Mouse (Mus musculus): ENCODE measurements around the gene AL732309.1. TPM values are rescaled to one million over a fixed set of nuclear protein-coding genes. Genes with fewer than 3 reads are reported as not detected.

The AL732309.1 gene
- 7.0 and 7.9 TPM in 2 replicates for polyA plus RNA-seq (2012; rRNA removed)

- H3K36me3 ChIP-seq (ENCODE audit: control insufficient read depth, insufficient read depth, low read length) = no peaks in the 10 kb centered on the region; the same call in 1 of the 2 replicates
- TF ChIP-seq CTCF (IDR thresholded peaks at IDR 0.05; ENCODE audit: control insufficient read depth, insufficient read depth, insufficient replicate concordance, low read depth, low read length) = no peak
- no peak for TF ChIP-seq POLR2A (IDR thresholded peaks at IDR 0.05; ENCODE audit: control insufficient read depth, low read depth, low read length)
Measured at GRCm38 (mm10) chr2:25246183-25247072, at the start of gene AL732309.1. AL732309.1 (minus strand) TSS chr2:25246863.

GRCm38 (mm10) chr2:25293706-25294105, 47.0 kb upstream of the AL732309.1 start:
- no peak overlapping the region for H3K4me3 ChIP-seq (ENCODE audit: control insufficient read depth, low read depth, low read length)
- no peaks in the 10 kb centered on the region for H3K27me3 ChIP-seq (ENCODE audit: control insufficient read depth, insufficient read depth, low read length)
- H3K36me3 ChIP-seq (ENCODE audit: control insufficient read depth, insufficient read depth, low read length) = no peaks in the 10 kb centered on the region
- peaks cover 5% of the 10 kb centered on the region for H3K4me1 ChIP-seq (ENCODE audit: control insufficient read depth, insufficient read depth, low read length)
- H3K27ac ChIP-seq (ENCODE audit: control insufficient read depth, insufficient read depth, low read depth, low read length) = no peak overlapping the region
- no peak for TF ChIP-seq POLR2A (IDR thresholded peaks at IDR 0.05; ENCODE audit: control insufficient read depth, low read depth, low read length)
- no peak for TF ChIP-seq CTCF (IDR thresholded peaks at IDR 0.05; ENCODE audit: control insufficient read depth, insufficient read depth, insufficient replicate concordance, low read depth, low read length)

More at GRCm38 (mm10) chr2:25246183-25247072, at the start of gene AL732309.1:
- Histone ChIP-seq H3K4me1 (ENCODE audit: control insufficient read depth, insufficient read depth, low read length) (peaks cover 11% of the 10 kb centered on the region), H3K4me3 (ENCODE audit: control insufficient read depth, low read depth, low read length) (no peak within 1 kb of the TSS), H3K27me3 (ENCODE audit: control insufficient read depth, insufficient read depth, low read length) (no peaks in the 10 kb centered on the region), H3K27ac (ENCODE audit: control insufficient read depth, insufficient read depth, low read depth, low read length) (no peak within 1 kb of the TSS)

- no peaks in the 10 kb centered on the region for H3K36me3 ChIP-seq (ENCODE audit: control insufficient read depth, insufficient read depth, low read length)
- no peak overlapping the region for H3K27ac ChIP-seq (ENCODE audit: control insufficient read depth, insufficient read depth, low read depth, low read length)
- peak; percentile 58; the same call in 1 of the 2 replicates for TF ChIP-seq CTCF (IDR thresholded peaks at IDR 0.05; ENCODE audit: control insufficient read depth, insufficient read depth, insufficient replicate concordance, low read depth, low read length)
- no peak for TF ChIP-seq POLR2A (IDR thresholded peaks at IDR 0.05; ENCODE audit: control insufficient read depth, low read depth, low read length)
- peaks cover 8% of the 10 kb centered on the region for H3K4me1 ChIP-seq (ENCODE audit: control insufficient read depth, insufficient read depth, low read length)
- no peaks in the 10 kb centered on the region for H3K27me3 ChIP-seq (ENCODE audit: control insufficient read depth, insufficient read depth, low read length)
- H3K4me3 ChIP-seq (ENCODE audit: control insufficient read depth, low read depth, low read length) = peak overlapping the region; percentile 41
Measured at GRCm38 (mm10) chr2:25292856-25293255, 46.2 kb upstream of the AL732309.1 start.

- no peak overlapping the region for H3K27ac ChIP-seq (ENCODE audit: control insufficient read depth, insufficient read depth, low read depth, low read length)
- TF ChIP-seq CTCF (IDR thresholded peaks at IDR 0.05; ENCODE audit: control insufficient read depth, insufficient read depth, insufficient replicate concordance, low read depth, low read length) (no peak), POLR2A (IDR thresholded peaks at IDR 0.05; ENCODE audit: control insufficient read depth, low read depth, low read length) (no peak)
- H3K4me3 ChIP-seq (ENCODE audit: control insufficient read depth, low read depth, low read length) = peak overlapping the region; percentile 76
- no peaks in the 10 kb centered on the region for H3K27me3 ChIP-seq (ENCODE audit: control insufficient read depth, insufficient read depth, low read length)
- no peaks in the 10 kb centered on the region for H3K36me3 ChIP-seq (ENCODE audit: control insufficient read depth, insufficient read depth, low read length)
- H3K4me1 ChIP-seq (ENCODE audit: control insufficient read depth, insufficient read depth, low read length) = peaks cover 8% of the 10 kb centered on the region
Measured at GRCm38 (mm10) chr2:25292054-25292544, 45.4 kb upstream of the AL732309.1 start.

GRCm38 (mm10) chr2:25291184-25292053, 44.8 kb upstream of the AL732309.1 start:
- TF ChIP-seq CTCF (IDR thresholded peaks at IDR 0.05; ENCODE audit: control insufficient read depth, insufficient read depth, insufficient replicate concordance, low read depth, low read length) (no peak), POLR2A (IDR thresholded peaks at IDR 0.05; ENCODE audit: control insufficient read depth, low read depth, low read length) (no peak)
- peaks cover 8% of the 10 kb centered on the region for H3K4me1 ChIP-seq (ENCODE audit: control insufficient read depth, insufficient read depth, low read length)
- no peaks in the 10 kb centered on the region for H3K36me3 ChIP-seq (ENCODE audit: control insufficient read depth, insufficient read depth, low read length)
- H3K4me3 ChIP-seq (ENCODE audit: control insufficient read depth, low read depth, low read length) = peak overlapping the region; percentile 76
- no peak overlapping the region for H3K27ac ChIP-seq (ENCODE audit: control insufficient read depth, insufficient read depth, low read depth, low read length)
- H3K27me3 ChIP-seq (ENCODE audit: control insufficient read depth, insufficient read depth, low read length) = no peaks in the 10 kb centered on the region

- Histone ChIP-seq H3K27me3 (ENCODE audit: control insufficient read depth, insufficient read depth, low read length) (no peaks in the 10 kb centered on the region), H3K4me1 (ENCODE audit: control insufficient read depth, insufficient read depth, low read length) (peaks cover 8% of the 10 kb centered on the region)
- TF ChIP-seq CTCF (IDR thresholded peaks at IDR 0.05; ENCODE audit: control insufficient read depth, insufficient read depth, insufficient replicate concordance, low read depth, low read length) (no peak), POLR2A (IDR thresholded peaks at IDR 0.05; ENCODE audit: control insufficient read depth, low read depth, low read length) (no peak)
Measured at GRCm38 (mm10) chr2:25290816-25291130, 44.1 kb upstream of the AL732309.1 start.

More at GRCm38 (mm10) chr2:25290816-25291130, 44.1 kb upstream of the AL732309.1 start:
- peak overlapping the region; percentile 76 for H3K4me3 ChIP-seq (ENCODE audit: control insufficient read depth, low read depth, low read length)
- no peak overlapping the region for H3K27ac ChIP-seq (ENCODE audit: control insufficient read depth, insufficient read depth, low read depth, low read length)
- no peaks in the 10 kb centered on the region for H3K36me3 ChIP-seq (ENCODE audit: control insufficient read depth, insufficient read depth, low read length)

All from testis, adult 2 months (tissue).